Mouse (Mus musculus) liver, adult (tissue): ENCODE results near the gene Rom1.

Experiments
- GATA4 ChIP-seq: IDR thresholded peaks from 2 replicates; pipeline ENCODE4 v1.6.1; 2014; ENCODE audit warnings: mild to moderate bottlenecking, low read length; ENCODE audit not compliant: insufficient replicate concordance

Rom1 gene

GRCm38 (mm10) chr19:8920073-8920736 lies 9.0 kb downstream of the Rom1 start, which contains the start of gene B3gat3:
Gene B3gat3, plus strand, starts transcription at chr19:8920374.
- no peak for TF ChIP-seq GATA4

GRCm38 (mm10) chr19:8919684-8920072 lies 9.5 kb downstream of the Rom1 start:
- TF ChIP-seq GATA4, result no peak

DNA sequence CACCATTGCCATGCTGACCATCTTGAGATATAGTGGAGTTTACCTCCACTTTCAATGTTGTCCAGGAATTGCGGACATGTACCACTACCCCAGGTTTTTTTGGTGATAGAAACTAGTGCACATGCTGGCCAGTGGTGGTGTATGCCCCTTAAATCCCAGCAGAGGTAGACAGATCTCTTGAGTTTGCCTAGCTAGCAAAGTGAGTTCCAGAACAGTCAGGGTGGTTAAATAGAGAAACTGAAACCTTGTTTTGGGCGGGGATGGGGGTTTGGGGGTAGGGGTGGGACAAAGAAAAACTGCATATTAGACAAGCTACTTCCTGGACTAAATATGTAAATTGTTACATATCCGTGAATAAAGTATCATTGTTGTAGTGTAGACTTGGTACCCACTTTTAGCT lies 10.2 kb downstream of the Rom1 start:
- TF ChIP-seq GATA4, result no peak

DNA sequence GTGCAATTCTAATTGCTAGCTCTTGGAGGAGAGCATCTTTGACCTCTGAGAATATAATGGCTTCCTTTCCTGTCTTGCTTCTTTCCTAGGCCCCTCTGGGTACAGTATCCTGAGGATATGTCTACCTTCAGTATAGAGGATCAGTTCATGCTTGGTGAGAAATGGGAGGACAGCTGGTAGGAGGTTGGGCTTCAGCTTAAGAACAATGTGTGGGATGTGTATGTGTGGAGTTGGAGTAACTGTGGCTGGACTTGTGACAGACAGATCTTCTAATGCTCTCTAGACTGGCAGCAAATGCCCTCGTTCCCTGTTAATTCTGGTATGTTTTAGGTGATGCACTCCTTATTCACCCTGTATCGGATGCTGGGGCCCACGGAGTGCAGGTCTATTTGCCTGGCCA lies 14.9 kb downstream of the Rom1 start:
- no peak for TF ChIP-seq GATA4

DNA sequence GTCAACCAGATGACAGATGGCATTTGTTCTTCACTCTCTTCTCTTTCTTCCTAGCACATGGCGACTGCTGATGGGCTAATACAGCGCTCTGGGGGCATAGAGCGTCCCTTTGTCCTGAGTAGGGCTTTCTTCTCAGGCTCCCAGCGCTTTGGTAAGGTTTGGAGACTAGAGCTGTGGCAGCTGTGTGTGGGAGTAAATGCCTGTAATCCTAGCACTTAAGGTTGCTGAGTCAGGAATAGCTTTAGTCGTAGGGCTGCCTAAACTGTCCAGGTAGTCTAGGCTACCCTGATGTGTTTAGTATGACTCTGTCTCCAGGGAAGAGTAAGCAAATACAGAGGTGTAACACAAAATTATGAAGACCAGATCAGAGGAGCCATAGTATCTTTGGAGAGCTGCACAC lies 17.3 kb downstream of the Rom1 start:
- TF ChIP-seq GATA4, result no peak

- no peak for TF ChIP-seq GATA4
Measured at GRCm38 (mm10) chr19:8908531-8908930, 20.6 kb downstream of the Rom1 start.

GRCm38 (mm10) chr19:8903412-8903811 lies 25.7 kb downstream of the Rom1 start:
- TF ChIP-seq GATA4, result no peak

DNA sequence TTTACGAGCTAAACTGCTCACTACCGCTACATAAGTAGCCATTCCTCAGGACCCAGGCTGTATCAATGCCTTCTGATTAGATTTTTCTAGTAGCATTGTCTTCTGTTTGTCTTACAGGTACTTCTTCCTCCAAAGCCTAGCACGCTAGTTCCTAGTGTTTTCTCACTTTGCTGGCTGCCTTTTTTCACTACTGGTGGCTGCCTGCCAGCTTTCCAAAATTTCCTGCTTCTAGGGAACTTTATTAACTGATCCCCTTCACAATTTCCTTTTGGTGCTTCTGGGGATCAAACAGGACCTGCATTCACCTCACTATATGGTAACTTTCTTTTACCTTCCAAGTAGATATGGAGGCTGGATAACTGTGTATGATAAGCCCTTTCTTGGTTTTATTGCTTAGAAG lies 30.1 kb downstream of the Rom1 start:
- TF ChIP-seq GATA4, result no peak

- TF ChIP-seq GATA4, result no peak
Measured at GRCm38 (mm10) chr19:8898576-8898975, 30.6 kb downstream of the Rom1 start.

- no peak; the same call in 1 of the 2 replicates for TF ChIP-seq GATA4
Measured at GRCm38 (mm10) chr19:8897865-8898495, 31.2 kb downstream of the Rom1 start, which contains the start of gene Ganab. Gene Ganab, plus strand, starts transcription at chr19:8898071.

- no peak for TF ChIP-seq GATA4
Measured at GRCm38 (mm10) chr19:8895397-8895960, 33.7 kb downstream of the Rom1 start.

- TF ChIP-seq GATA4, result no peak
Measured at GRCm38 (mm10) chr19:8892829-8893766, 36.1 kb downstream of the Rom1 start, which contains the start of gene Ints5. Gene Ints5, plus strand, starts transcription at chr19:8893005.

- no peak; the same call in 1 of the 2 replicates for TF ChIP-seq GATA4
Measured at GRCm38 (mm10) chr19:8888511-8889385, 40.4 kb downstream of the Rom1 start, which contains the start of the genes 1810009A15Rik and Gm49416. Gene 1810009A15Rik, plus strand, starts transcription at chr19:8888853. Gene Gm49416, plus strand, starts transcription at chr19:8888926.
